Mouse (Mus musculus) gastrocnemius, adult 2 months (tissue): ENCODE data around the gene Trpm4. TPM values are rescaled to one million over a fixed set of nuclear protein-coding genes. Genes with fewer than 3 reads are reported as not detected.

Experiments used
- DNase-seq: peaks from one replicate; pipeline ENCODE4 v3.0.0; 2022
- H3K27ac ChIP-seq: fragments of 200-600 bp; 2 replicates; pipeline ENCODE4 v1.8.1; 2022; ENCODE audit warnings: mild to moderate bottlenecking
- H3K4me3 ChIP-seq: fragments of 200-600 bp; 2 replicates; pipeline ENCODE4 v1.8.1; 2022; ENCODE audit warnings: mild to moderate bottlenecking, moderate library complexity
- CTCF ChIP-seq: fragments of 200-600 bp; IDR thresholded peaks from 2 replicates; pipeline ENCODE4 v1.8.1; 2022; ENCODE audit warnings: antibody characterized with exemption, mild to moderate bottlenecking, moderate library complexity
- intact Hi-C: fragments of 180-260 bp; cut with DNase I; formaldehyde crosslinking; loops from one replicate; pipeline ENCODE4 v1.15.1; 2025
- long read RNA-seq, 2 experiments: library from polyadenylated mRNA; stranded (forward); transcript quantifications; one replicate each; pipeline ENCODE4 v2.0.0; 2021
- total RNA-seq, 2 experiments: library from RNA; stranded (reverse); gene quantifications; 2 replicates each; pipeline ENCODE4 v1.2.3; 2021

Gene Trpm4
- 10 to 100 TPM; 33.9 to 34.7 TPM for total RNA-seq
- long read RNA-seq, experiment 1, full-length matches to known transcripts = 16 of 74 reads
- long read RNA-seq, experiment 1, partial matches to known transcripts = 4 of 74 reads
- long read RNA-seq, experiment 1, other reads (novel, unspliced or antisense) = 54 of 74 reads
- long read RNA-seq, experiment 2, full-length matches to known transcripts = 26 of 65 reads
- long read RNA-seq, experiment 2, partial matches to known transcripts = 18 of 65 reads
- long read RNA-seq, experiment 2, other reads (novel, unspliced or antisense) = 21 of 65 reads

DNA sequence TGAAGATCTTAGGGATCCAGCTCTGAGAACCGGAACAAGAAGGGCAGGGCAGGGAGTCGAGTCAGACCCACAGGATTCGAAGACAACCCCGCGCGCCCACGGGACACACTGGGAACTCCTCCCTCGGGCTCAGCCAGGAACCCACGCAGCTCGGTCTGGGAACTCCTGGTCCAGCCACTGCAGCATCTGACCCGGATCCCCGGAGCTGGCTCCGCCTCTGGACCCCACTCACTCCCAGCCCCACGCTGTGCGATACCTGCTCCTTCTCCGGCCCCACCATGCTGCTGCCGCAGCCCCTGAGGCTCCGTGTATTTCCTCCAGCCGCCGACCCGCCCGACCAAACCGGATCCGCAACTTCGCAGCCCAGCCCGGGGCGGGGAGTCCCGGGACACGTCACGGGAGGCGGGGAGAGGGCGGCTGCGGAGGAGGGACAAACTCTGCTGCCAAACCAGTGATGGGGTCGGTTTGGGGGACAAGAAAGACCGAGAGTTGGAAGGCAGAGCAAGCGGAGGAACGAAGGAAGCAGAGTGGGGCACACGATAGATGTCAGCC, at the start of gene Trpm4:
Gene Trpm4 (minus strand): TSS at position 350 of the 552 bp plus-strand sequence.
- DNase-seq = peak; percentile 96
- H3K27ac ChIP-seq = peak within 1 kb of the TSS; percentile 99
- intact Hi-C loops = no loop called here
- H3K4me3 ChIP-seq = peak within 1 kb of the TSS; percentile 90
- no peak for TF ChIP-seq CTCF

DNA sequence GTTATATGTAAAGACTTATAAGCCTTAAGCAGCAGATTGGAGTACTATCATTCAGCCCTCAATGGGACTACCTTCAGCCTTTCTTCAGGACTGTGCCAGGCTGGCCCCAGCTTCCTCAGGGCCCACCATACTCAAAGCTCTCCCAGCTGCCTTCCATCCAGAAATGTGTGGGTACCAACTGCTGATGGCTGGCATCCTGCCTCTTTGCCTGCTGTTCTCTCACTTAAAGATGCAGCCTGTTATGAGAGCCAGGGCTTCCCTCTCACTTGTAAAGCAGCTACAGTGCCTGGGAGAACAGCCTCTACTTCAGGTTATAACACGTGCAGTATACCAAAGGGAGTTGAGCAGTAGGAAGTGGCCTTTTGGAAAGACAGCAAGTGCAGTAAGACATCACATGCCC, 42.5 kb upstream of the Trpm4 start:
- no peak for DNase-seq
- intact Hi-C loops = no loop called here
- TF ChIP-seq CTCF = no peak

DNA sequence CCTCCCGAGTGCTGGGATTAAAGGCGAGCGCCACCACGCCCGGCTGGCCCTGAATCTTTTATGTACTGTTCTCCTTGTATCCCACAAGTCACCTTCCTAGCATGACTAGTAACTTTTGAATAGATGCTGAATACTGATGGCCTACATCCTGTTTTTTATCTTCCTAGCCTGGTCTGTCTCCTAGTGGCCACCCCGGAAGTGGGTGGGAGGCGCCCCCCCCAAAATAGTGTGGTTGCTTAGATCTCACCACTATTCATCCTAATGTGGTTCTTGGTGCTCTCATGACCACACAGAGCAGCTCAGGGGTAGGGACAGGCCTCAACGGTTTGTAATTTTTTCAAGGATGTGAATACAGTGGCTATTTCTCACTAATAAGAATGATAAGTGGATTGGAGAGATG, 41.0 kb upstream of the Trpm4 start:
- no peak for DNase-seq
- no peak overlapping the region for H3K4me3 ChIP-seq
- H3K27ac ChIP-seq = no peak overlapping the region
- TF ChIP-seq CTCF = no peak
- intact Hi-C loops = no loop called here

More for the DNA sequence above, 42.5 kb upstream of the Trpm4 start:
- Histone ChIP-seq H3K4me3 (no peak overlapping the region), H3K27ac (no peak overlapping the region)

DNA sequence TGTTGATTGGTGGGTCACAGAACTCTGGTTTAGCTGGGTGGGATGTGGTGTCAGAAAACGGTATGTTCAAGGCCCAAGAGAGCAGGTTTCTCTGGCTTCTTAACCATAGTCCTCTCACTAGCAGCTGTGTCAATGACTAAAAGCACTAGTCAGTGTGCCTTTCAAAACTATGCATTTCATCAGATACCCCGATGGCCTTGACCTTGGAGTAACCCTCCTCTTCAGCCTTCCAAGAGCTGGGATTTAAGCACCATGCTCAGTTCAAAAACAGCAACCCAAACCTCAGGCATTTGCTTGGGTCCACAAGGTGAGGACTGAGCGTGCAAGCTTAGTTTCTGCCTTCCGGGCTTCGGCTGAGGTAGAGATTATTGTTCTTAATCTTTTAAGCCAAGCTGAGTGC, 38.8 kb upstream of the Trpm4 start:
- intact Hi-C loops = no loop called here
- TF ChIP-seq CTCF = no peak
- Histone ChIP-seq H3K4me3 (no peak overlapping the region), H3K27ac (no peak overlapping the region)
- no peak for DNase-seq

DNA sequence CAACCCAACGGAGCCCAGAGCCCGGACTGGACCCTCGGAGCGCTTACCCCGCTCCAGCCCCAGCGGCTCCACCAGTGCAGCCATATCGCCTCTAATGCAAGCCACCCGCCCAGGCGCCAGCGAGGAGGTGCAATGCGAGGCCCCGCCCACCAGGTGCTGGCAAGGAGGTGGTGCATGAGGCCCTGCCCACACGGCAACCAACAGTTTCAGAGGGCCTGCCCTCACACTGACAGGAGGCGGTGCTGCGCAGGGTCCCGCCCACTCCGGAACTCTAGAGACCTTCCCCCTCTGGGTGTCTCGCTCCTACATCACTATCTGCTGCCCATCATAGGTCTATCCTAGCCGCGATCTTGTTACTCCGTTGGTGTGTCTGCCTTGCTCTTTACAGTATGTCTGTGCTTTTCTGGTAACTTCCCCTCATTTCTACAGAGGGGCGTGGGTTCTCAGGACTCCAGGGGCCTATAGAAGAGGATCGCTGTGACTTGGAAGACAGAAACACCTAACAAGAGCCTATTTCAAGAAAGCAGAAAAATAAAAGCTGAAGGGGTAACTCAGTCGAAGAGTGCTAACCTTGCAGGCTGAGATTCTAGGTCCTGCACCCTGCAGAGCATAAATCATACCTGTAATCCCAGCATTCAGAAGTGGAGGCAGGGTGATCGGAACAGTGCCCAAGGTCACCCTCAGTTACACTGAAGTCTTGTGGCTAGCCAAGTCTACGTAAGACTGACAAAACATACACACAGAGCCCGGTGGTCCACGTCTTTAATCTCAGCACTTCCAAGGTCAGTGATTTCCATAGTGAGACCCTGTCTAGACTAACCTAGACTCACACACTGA, 37.1 kb upstream of the Trpm4 start, which contains the start of gene Lin7b:
Gene Lin7b (minus strand): TSS at position 109 of the 837 bp plus-strand sequence.
- peak within 1 kb of the TSS; percentile 78 for H3K4me3 ChIP-seq
- no peak within 1 kb of the TSS for H3K27ac ChIP-seq
- intact Hi-C loops = no loop called here
- TF ChIP-seq CTCF = peak; percentile 31
- DNase-seq = peak; percentile 91

DNA sequence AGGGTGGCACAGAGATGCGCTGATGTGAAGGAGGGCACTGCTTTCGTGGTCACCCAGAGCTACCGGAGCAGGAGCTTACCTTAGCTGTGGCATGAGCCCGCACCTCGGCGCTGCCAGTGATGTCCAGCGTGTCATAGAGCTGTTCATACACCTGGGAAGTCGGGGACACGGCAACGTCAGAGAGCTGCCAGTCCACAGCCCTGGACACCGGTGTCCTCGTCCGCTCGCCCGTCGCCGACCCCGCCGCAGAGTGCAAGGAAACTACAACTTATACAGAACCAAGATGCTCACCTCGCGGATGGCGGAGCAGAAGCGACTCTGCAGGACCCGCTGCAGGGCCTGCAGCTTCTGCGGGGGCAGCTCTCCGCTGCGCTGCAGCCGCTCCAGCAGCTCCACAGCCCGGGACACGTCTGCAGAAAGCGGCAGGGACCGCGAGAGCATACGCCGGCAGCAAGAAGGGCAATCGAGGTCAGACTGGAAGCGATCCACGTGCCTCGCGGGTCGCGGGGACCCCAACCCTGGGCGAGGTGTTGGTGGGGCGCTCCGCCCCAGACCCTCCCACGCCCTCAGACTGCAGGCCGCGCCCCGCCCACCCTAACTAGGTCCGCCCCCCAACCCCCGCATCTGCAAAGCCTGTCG, 36.4 kb upstream of the Trpm4 start:
- intact Hi-C loops = no loop called here
- Histone ChIP-seq H3K4me3 (peak overlapping the region; percentile 78), H3K27ac (no peak overlapping the region)
- TF ChIP-seq CTCF = no peak
- DNase-seq = no peak

DNA sequence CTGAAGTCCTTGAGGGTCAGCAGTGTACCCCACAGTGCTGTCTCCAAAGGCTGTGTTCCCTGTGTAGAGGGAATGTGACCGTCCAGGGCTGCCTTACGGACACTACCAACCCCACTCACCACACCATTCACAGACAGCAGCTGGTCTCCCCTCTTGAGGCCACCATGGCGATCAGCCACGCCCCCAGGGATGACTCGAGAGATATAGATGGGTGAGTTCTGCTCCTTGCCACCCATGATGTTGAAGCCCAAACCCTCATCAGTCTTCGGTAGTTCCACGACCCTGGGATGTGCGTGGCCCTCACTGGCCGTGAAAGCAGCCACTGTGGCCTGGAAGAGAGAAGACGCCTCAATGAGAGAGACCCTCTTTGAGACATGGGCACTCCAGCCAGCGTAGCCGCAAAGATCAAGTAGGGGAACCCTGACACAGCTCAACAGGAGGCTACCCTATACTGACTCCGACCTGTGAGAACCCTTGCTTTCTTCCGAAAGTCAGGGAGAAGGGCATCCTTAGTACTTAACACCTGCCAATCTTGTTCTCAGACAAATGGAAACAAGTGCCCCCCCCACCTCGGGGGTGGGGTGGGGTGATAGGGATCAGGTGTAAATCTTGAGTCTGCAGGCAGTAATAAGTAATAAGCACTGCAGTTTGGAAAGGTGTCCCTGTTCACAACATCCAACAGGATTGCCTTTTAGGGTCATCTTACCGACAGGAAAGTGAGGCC, 35.6 kb upstream of the Trpm4 start:
- TF ChIP-seq CTCF = no peak
- intact Hi-C loops = no loop called here
- H3K4me3 ChIP-seq = no peak overlapping the region
- no peak for DNase-seq
- H3K27ac ChIP-seq = no peak overlapping the region

DNA sequence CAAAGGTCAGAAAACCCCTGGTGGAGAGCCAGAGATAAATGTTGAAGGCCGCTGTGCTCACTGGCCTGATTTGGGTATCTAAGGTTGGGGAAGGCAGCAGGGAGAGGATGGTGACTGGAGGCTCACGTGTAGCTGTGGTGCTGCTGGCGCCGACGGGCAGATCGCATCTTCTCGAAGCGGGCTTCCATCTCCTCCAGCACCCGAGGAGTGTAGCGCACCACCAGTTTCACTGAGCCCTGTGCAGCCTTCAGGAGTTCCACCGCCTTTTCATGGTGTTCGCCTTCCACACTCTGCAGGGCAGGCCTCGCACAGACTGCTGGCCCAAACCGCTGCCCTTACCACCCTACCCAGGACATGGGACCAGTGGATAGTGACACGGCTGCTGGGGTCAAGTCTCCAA, 34.6 kb upstream of the Trpm4 start:
- intact Hi-C loops = no loop called here

DNA sequence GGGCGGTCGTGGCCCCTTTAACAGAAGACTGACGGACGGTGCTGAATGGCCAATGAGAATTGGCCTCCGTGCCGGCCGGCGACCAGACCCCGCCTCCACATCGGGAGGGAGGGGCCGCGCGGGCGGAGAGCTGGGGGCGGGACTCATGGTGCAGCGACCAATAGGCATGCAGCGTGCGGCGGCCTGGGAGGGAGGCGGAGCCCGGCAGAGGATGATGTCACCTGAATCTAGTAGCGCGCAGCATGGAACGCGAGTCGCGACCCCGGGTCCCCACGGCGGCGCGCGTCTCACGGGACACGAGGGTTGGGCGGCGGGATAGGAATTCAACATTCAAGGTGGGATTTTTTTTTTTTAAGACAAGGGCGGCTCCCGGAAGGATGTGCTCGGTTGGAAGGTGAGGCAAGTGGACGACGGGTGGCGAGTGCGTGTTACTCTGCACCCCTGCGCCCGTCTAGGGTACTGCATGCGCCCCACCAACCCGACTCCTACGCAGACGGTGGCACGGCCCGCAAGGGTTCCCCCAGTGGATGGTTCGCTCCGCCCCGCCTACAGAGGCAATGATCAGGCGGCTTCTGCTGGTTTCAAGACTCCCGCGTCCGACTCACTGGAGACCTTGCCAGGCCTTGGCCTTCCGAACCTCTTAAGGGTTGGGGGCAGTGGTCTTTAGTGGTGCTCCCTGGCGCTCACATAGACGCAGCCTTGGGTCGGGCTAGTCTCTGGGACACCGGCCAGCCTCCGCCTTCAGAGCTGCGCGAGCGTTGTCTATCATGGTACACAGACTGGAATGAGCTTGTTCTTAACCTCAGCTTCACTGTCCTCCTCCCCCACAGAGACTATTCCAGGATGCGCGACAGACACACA, 33.7 kb upstream of the Trpm4 start:
- Histone ChIP-seq H3K4me3 (peak overlapping the region; percentile 81), H3K27ac (peak overlapping the region; percentile 76)
- peak; percentile 98 for DNase-seq
- peak; percentile 81 for TF ChIP-seq CTCF
- intact Hi-C loops = no loop called here

More for the DNA sequence above, 34.6 kb upstream of the Trpm4 start:
- no peak for TF ChIP-seq CTCF
- DNase-seq = no peak
- H3K4me3 ChIP-seq = no peak overlapping the region
- H3K27ac ChIP-seq = no peak overlapping the region

DNA sequence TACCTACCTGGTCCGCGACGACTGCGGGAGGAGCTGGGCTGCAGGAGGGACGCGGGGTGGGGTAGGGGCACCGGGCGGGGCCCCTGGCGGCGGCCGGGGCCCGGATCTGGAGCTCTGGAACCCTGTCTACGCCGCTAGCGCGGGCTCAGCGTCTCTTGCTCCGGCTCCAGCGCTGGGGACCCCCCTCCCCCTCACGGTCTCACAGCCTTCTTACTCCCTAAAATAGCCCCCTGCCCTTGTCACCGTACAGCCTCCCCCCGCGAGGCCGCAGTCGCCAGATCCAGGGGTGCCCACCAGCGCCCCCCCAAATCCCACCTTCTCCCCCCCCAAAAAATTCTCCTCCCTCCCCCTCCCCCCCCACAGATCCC, 33.1 kb upstream of the Trpm4 start, which contains the start of gene Ppfia3:
Gene Ppfia3 (minus strand): TSS at position 368 of the 368 bp plus-strand sequence.
- TF ChIP-seq CTCF = no peak
- Histone ChIP-seq H3K4me3 (peak within 1 kb of the TSS; percentile 81), H3K27ac (peak within 1 kb of the TSS; percentile 76)
- DNase-seq = no peak
- intact Hi-C loops = no loop called here
